ENCODE assay signal across 9 mouse cellular contexts in genomic region chr5:92683351-92683807, GRCm38 (mm10). TPM values are rescaled to one million over a fixed set of nuclear protein-coding genes. Genes with fewer than 3 reads are reported as not detected.
DNase-seq lines count a peak whose midpoint lies in the region; ATAC-seq lines count a peak whose summit lies in the region.
"Had no signal": no experiment of that assay in that cellular context is flagged by ENCODE, and none has a peak within 500 bp of the region (broad histone marks: within the 10 kb centered on the region; RNA-seq: fewer than 3 reads in every experiment).

Gene Shroom3 (plus strand): TSS chr5:92683435.

- WGBS in embryonic facial prominence, embryonic 14.5 days = under 1% methylated on average over 24 of the region's 26 CpGs
- WGBS in limb, embryonic 11.5 days = under 1% methylated on average over 26 of the region's 26 CpGs
- WGBS in midbrain, embryonic 16.5 days = under 1% methylated on average over 26 of the region's 26 CpGs

- H3K9me3 ChIP-seq in embryonic facial prominence, embryonic 14.5 days (ENCODE audit: control insufficient read depth, low read length) = no peaks in the 10 kb centered on the region
- H3K9me3 ChIP-seq in limb, embryonic 11.5 days (ENCODE audit: control insufficient read depth, low read length) = no peaks in the 10 kb centered on the region
- peaks cover 2% of the 10 kb centered on the region; the same call in 1 of the 2 replicates for H3K9me3 ChIP-seq in midbrain, embryonic 16.5 days (replicated peaks; ENCODE audit: control insufficient read depth, low read length, poor library complexity, severe bottlenecking)

- H3K4me1 ChIP-seq in embryonic facial prominence, embryonic 14.5 days (ENCODE audit: control insufficient read depth, insufficient read depth, low read length) = peaks cover 5% of the 10 kb centered on the region; the same call in 1 of the 2 replicates
- 0 out of 2 replicates have a peak, but pooled peaks cover 2% of the 10 kb centered on the region for H3K4me1 ChIP-seq in limb, embryonic 11.5 days (ENCODE audit: control insufficient read depth, insufficient read depth, low read length)
- H3K4me1 ChIP-seq in midbrain, embryonic 16.5 days (ENCODE audit: control insufficient read depth, insufficient read depth, low read length) = peaks cover 9% of the 10 kb centered on the region; the same call in 1 of the 2 replicates

- peak; percentile 93 for DNase-seq in heart, adult 11 months
- DNase-seq in heart, adult 9 months (ENCODE audit: low spot score in 2 of 2) = no peak
- DNase-seq in embryonic facial prominence, embryonic 14.5 days (ENCODE audit: low spot score) = peak; percentile 38
- DNase-seq in heart, postnatal 4 days = peak; percentile 27
- DNase-seq in limb, embryonic 11.5 days (ENCODE audit: low spot score) = peak; percentile 65
- no peak for DNase-seq in left cerebral cortex, postnatal 14 days (ENCODE audit: low spot score in 2 of 2)
- no peak for DNase-seq in gastrocnemius, postnatal 10 days

- ATAC-seq in embryonic facial prominence, embryonic 14.5 days (ENCODE audit: low read depth) = no peak
- no peak for ATAC-seq in limb, embryonic 11.5 days (ENCODE audit: insufficient number of reproducible peaks, low FRiP score, low TSS enrichment, low read depth)
- ATAC-seq in midbrain, embryonic 16.5 days = peak; percentile 18; the same call in 1 of the 2 replicates

- H3K4me2 ChIP-seq in embryonic facial prominence, embryonic 14.5 days (ENCODE audit: low read depth, low read length) = peak within 1 kb of the TSS; percentile 95
- peak within 1 kb of the TSS; percentile 87 for H3K4me2 ChIP-seq in limb, embryonic 11.5 days (ENCODE audit: low read depth, severe bottlenecking)
- H3K4me2 ChIP-seq in midbrain, embryonic 16.5 days (ENCODE audit: low read length) = peak within 1 kb of the TSS; percentile 88

- intact Hi-C loops in left cerebral cortex, postnatal 14 days (cut with DNase I) = loop anchor here (10.0 kb wide), 1 partner anchor 481 kb away; no protein-coding TSS in a partner anchor

- H3K27me3 ChIP-seq in embryonic facial prominence, embryonic 14.5 days (replicated peaks; ENCODE audit: control insufficient read depth, insufficient read depth, low read length) = peaks cover 4% of the 10 kb centered on the region; the same call in 1 of the 2 replicates
- H3K27me3 ChIP-seq in limb, embryonic 11.5 days (ENCODE audit: control insufficient read depth, insufficient read depth, low read length) = no peaks in the 10 kb centered on the region
- no peaks in the 10 kb centered on the region for H3K27me3 ChIP-seq in midbrain, embryonic 16.5 days (ENCODE audit: control insufficient read depth, insufficient read depth, low read depth, low read length)
- H3K27me3 ChIP-seq: CH12.LX had no signal

- H3K9ac ChIP-seq in embryonic facial prominence, embryonic 14.5 days (ENCODE audit: low read depth, low read length) = peak within 1 kb of the TSS; percentile 63
- H3K9ac ChIP-seq in limb, embryonic 11.5 days (ENCODE audit: low read length) = peak within 1 kb of the TSS; percentile 49
- H3K9ac ChIP-seq in midbrain, embryonic 16.5 days (ENCODE audit: low read depth, low read length) = peak within 1 kb of the TSS; percentile 64

- H3K36me3 ChIP-seq in embryonic facial prominence, embryonic 14.5 days (ENCODE audit: control insufficient read depth, insufficient read depth, low read length) = no peaks in the 10 kb centered on the region
- no peaks in the 10 kb centered on the region for H3K36me3 ChIP-seq in limb, embryonic 11.5 days (ENCODE audit: control insufficient read depth, insufficient read depth, low read length)
- no peaks in the 10 kb centered on the region for H3K36me3 ChIP-seq in midbrain, embryonic 16.5 days (ENCODE audit: control insufficient read depth, insufficient read depth, low read length)

- H3K27ac ChIP-seq in embryonic facial prominence, embryonic 14.5 days (replicated peaks; ENCODE audit: low read depth, low read length) = peak within 1 kb of the TSS; percentile 29; the same call in 1 of the 2 replicates
- H3K27ac ChIP-seq in limb, embryonic 11.5 days (replicated peaks; ENCODE audit: low read depth, low read length) = no peak within 1 kb of the TSS
- 0 out of 2 replicates have a peak within 1 kb of the TSS, but pooled peaks have one; percentile 1 for H3K27ac ChIP-seq in midbrain, embryonic 16.5 days (ENCODE audit: low read length)

- peak within 1 kb of the TSS; percentile 49 for H3K4me3 ChIP-seq in embryonic facial prominence, embryonic 14.5 days (ENCODE audit: low read depth, low read length)
- peak within 1 kb of the TSS; percentile 37 for H3K4me3 ChIP-seq in limb, embryonic 11.5 days (ENCODE audit: low read depth, low read length)
- peak within 1 kb of the TSS; percentile 49 for H3K4me3 ChIP-seq in midbrain, embryonic 16.5 days (ENCODE audit: low read depth, low read length)

RNA-seq across cellular contexts. Expression of gene Shroom3, which starts in this region (rescaled TPM):
- polyA plus RNA-seq in embryonic facial prominence, embryonic 14.5 days (2014; fragmentation: Nextera tagmentation; extraction: Ambion mirVana) = 3.4 and 4.4 TPM in 2 replicates
- total RNA-seq in heart, postnatal 4 days (2021) = 10 to 100 TPM; 58.1 to 71.7 TPM
- polyA plus RNA-seq in limb, embryonic 11.5 days (2014; fragmentation: Nextera tagmentation; extraction: Ambion mirVana) = 3.8 and 5.8 TPM in 2 replicates
- 1.1 and 1.8 TPM in 2 replicates for polyA plus RNA-seq in midbrain, embryonic 16.5 days (2015; fragmentation: Nextera tagmentation; extraction: Ambion mirVana)
- 1 to 10 TPM; 4.0 to 6.4 TPM for total RNA-seq in left cerebral cortex, postnatal 14 days (2021)
- 1 to 10 TPM; 1.8 to 3.2 TPM for total RNA-seq in gastrocnemius, postnatal 10 days (2021)

Comparison
In these comparisons a context has a peak if more than half of its experiments do, and no peak if none do; other contexts are left out.
1. RNA of gene Shroom3 (total RNA-seq): 58.1 to 71.7 TPM in heart, postnatal 4 days; 4.0 to 6.4 TPM in left cerebral cortex, postnatal 14 days and 1.8 to 3.2 TPM in gastrocnemius, postnatal 10 days; every median in the first group is over 4 times any median in the second.
2. DNase-seq: peak in heart, adult 11 months (single experiment), embryonic facial prominence, embryonic 14.5 days (single experiment), heart, postnatal 4 days (single experiment) and limb, embryonic 11.5 days (single experiment); none in heart, adult 9 months (0 of 2), left cerebral cortex, postnatal 14 days (0 of 2) and gastrocnemius, postnatal 10 days (single experiment).
3. Peak in every context shown above with its lines, with median percentiles within 50 percentile points of each other: H3K4me2 ChIP-seq, H3K4me3 ChIP-seq and H3K9ac ChIP-seq.